In the genomic region with DNA sequence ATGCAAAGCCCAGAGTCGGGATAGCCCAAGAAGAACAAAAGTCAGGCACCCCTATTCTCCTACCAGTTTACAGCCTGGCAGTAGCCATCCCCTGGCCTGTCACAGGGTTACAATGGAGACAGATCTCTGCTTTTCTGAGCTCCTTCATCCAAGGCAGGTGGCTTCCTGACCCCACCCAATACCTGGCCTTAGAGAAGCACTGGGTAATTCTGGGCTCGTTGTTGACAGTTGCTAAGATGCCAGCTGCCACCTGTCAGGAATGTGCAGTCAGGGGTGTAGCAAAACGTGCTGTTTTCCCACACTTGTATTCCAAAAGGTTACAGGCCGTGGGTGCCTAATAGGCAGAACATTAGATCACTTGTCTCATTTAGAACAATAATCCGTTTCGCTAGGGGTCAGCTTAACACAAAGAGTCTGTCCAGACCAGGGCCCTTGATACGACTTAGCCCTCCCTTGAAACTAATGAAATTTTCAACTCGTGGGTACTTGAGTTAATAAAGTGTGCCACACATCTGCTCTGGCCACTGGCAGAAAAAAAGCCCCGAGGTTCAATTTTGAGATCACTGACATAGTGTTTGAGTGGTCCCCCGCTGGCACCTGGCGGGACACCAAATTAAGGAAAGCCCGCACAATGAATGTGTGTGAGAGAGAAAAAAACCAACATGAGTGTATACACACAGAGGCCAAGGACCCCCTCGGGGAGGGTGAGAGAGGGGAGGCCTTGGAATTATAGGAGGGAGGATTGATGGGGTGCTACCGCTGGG, we compare ENCODE assay signal across 13 mouse cellular contexts. TPM values are rescaled to one million over a fixed set of nuclear protein-coding genes. Genes with fewer than 3 reads are reported as not detected.
A peak's percentile ranks its signal among the peaks of the same experiment; 100 is the strongest.
DNase-seq lines count a peak whose midpoint lies in the region; ATAC-seq lines count a peak whose summit lies in the region.
"Had no signal": no experiment of that assay in that cellular context is flagged by ENCODE, and none has a peak within 500 bp of the region (broad histone marks: within the 10 kb centered on the region; RNA-seq: fewer than 3 reads in every experiment).

No protein-coding gene starts in this region.

- 21% methylated on average over 14 of the region's 14 CpGs for WGBS in hindbrain, embryonic 12.5 days
- 5% methylated on average over 14 of the region's 14 CpGs for WGBS in midbrain, embryonic 14.5 days

- peaks cover 10% of the 10 kb centered on the region; the same call in 1 of the 2 replicates for H3K4me1 ChIP-seq in hindbrain, embryonic 12.5 days
- H3K4me1 ChIP-seq in midbrain, embryonic 14.5 days (ENCODE audit: control insufficient read depth, insufficient read depth, low read length): no peaks in the 10 kb centered on the region
- H3K4me1 ChIP-seq: intestine, embryonic 15.5 days; liver, embryonic 15.5 days had no signal

- peak; percentile 78 for ATAC-seq in hindbrain, embryonic 12.5 days (ENCODE audit: low FRiP score)
- ATAC-seq in midbrain, embryonic 14.5 days (ENCODE audit: low FRiP score, low TSS enrichment): peak; percentile 67; the same call in 1 of the 2 replicates
- ATAC-seq in erythroid progenitor cell, adult 5-6 weeks (replicated peaks; ENCODE audit: low FRiP score, poor library complexity, severe bottlenecking): no peak
- no peak for ATAC-seq in granulocyte monocyte progenitor cell, adult 5-6 weeks (replicated peaks; ENCODE audit: poor library complexity, severe bottlenecking)
- ATAC-seq: intestine, embryonic 15.5 days had no signal

- no peak overlapping the region for H3K9ac ChIP-seq in hindbrain, embryonic 12.5 days
- H3K9ac ChIP-seq in midbrain, embryonic 14.5 days (replicated peaks; ENCODE audit: low read length): no peak overlapping the region
- H3K9ac ChIP-seq: intestine, embryonic 15.5 days; liver, embryonic 15.5 days had no signal

- H3K27ac ChIP-seq in hindbrain, embryonic 12.5 days: no peak overlapping the region
- H3K27ac ChIP-seq in midbrain, embryonic 14.5 days (replicated peaks; ENCODE audit: low read depth, low read length): no peak overlapping the region
- H3K27ac ChIP-seq: intestine, embryonic 15.5 days; liver, embryonic 15.5 days; stomach, postnatal 0 days had no signal

- no peaks in the 10 kb centered on the region for H3K9me3 ChIP-seq in hindbrain, embryonic 12.5 days (replicated peaks)
- H3K9me3 ChIP-seq in midbrain, embryonic 14.5 days (ENCODE audit: control insufficient read depth, low read length): no peaks in the 10 kb centered on the region
- H3K9me3 ChIP-seq: intestine, embryonic 15.5 days; liver, embryonic 15.5 days had no signal

- no peak overlapping the region for H3K4me3 ChIP-seq in hindbrain, embryonic 12.5 days
- no peak overlapping the region for H3K4me3 ChIP-seq in midbrain, embryonic 14.5 days (replicated peaks; ENCODE audit: low read depth, low read length)
- H3K4me3 ChIP-seq: intestine, embryonic 15.5 days; liver, embryonic 15.5 days had no signal

- no peaks in the 10 kb centered on the region for H3K36me3 ChIP-seq in hindbrain, embryonic 12.5 days
- H3K36me3 ChIP-seq in midbrain, embryonic 14.5 days (ENCODE audit: control insufficient read depth, insufficient read depth, low read length): no peaks in the 10 kb centered on the region
- H3K36me3 ChIP-seq: intestine, embryonic 15.5 days; liver, embryonic 15.5 days had no signal

- DNase-seq in MN1 (ENCODE audit: low spot score): peak; percentile 7
- DNase-seq in embryo, embryonic 10.5 days (ENCODE audit: low spot score): peak; percentile 61
- peak; percentile 51 for DNase-seq in midbrain, embryonic 14.5 days
- no peak for DNase-seq in spleen, adult 18-20 months
- DNase-seq: heart, adult 18-20 months; right cerebral cortex, postnatal 14 days had no signal

- no peak overlapping the region for H3K4me2 ChIP-seq in hindbrain, embryonic 12.5 days (replicated peaks)
- no peak overlapping the region for H3K4me2 ChIP-seq in midbrain, embryonic 14.5 days (ENCODE audit: low read length)
- H3K4me2 ChIP-seq: intestine, embryonic 15.5 days; liver, embryonic 15.5 days had no signal

- peaks cover 62% of the 10 kb centered on the region for H3K27me3 ChIP-seq in hindbrain, embryonic 12.5 days
- peaks cover 19% of the 10 kb centered on the region; the same call in 1 of the 2 replicates for H3K27me3 ChIP-seq in midbrain, embryonic 14.5 days (ENCODE audit: control insufficient read depth, insufficient read depth, low read length)
- H3K27me3 ChIP-seq: intestine, embryonic 15.5 days; liver, embryonic 15.5 days had no signal

RNA-seq across cellular contexts. Expression of gene Apob, which starts 54.3 kb away (rescaled TPM):
- 0.03 and 0.12 TPM in 2 replicates for polyA plus RNA-seq in hindbrain, embryonic 12.5 days (2016; fragmentation: Nextera tagmentation; extraction: Ambion mirVana)
- polyA plus RNA-seq in midbrain, embryonic 14.5 days (2014; fragmentation: Nextera tagmentation; extraction: Ambion mirVana): not detected in 2 replicates
- not detected in 2 replicates for total RNA-seq in erythroid progenitor cell, adult 5-6 weeks (2015; ENCODE audit: low replicate concordance)
- total RNA-seq in erythroid progenitor cell, adult 5-6 weeks (2017; ENCODE audit: low replicate concordance): not detected in 2 replicates
- total RNA-seq in granulocyte monocyte progenitor cell, adult 5-6 weeks (2014; fragmentation: Nextera tagmentation): not detected in 2 replicates
- total RNA-seq in granulocyte monocyte progenitor cell, adult 5-6 weeks (2017): not detected in 2 replicates
- total RNA-seq: heart, adult 18-20 months; monocyte, adult 5-6 weeks had no signal

Comparison
In these comparisons a context has a peak if more than half of its experiments do, and no peak if none do; other contexts are left out.
1. DNase-seq: peak in MN1 (single experiment), embryo, embryonic 10.5 days (single experiment) and midbrain, embryonic 14.5 days (single experiment); none in spleen, adult 18-20 months (0 of 2).
2. ATAC-seq: peak in hindbrain, embryonic 12.5 days (single experiment) and midbrain, embryonic 14.5 days (single experiment); none in erythroid progenitor cell, adult 5-6 weeks (single experiment) and granulocyte monocyte progenitor cell, adult 5-6 weeks (single experiment).